Mouse (Mus musculus): ENCODE data around the gene Atg7. TPM values are rescaled to one million over a fixed set of nuclear protein-coding genes. Genes with fewer than 3 reads are reported as not detected.

The Atg7 gene
- total and polyA plus RNA-seq, 3 experiments = 11.1 to 15.7 (median 14.8) TPM

DNA sequence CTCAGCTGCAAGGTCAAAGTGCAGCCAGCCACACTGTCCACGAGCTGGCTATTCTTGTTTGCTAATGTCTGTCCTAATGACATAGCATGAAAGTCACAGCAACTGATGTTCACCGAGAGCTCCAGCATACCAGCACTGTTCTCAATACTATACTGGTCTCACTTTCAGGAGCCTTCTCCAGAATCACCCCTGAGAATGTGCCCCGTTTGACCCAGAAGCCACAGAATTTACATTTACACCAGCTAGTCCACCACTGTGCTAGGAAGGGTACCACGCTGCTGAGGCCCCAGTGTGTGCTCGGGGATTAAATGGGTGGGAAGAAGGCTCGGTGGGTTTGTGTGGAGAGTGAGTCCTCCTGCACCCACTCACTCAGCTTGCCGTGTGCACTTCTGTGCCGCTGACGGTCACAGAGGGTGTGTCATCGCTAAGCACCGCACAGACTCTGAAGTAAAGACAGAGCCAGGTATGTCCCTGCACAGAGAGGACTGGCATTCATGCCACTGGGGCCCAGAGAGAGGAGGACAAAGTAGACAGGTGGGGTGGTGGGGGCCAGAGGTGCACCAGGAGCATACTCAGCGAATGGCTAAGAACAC, 204.8 kb downstream of the Atg7 start (continued):
- TF ChIP-seq JUND (conservative IDR thresholded peaks at IDR 0.05; ENCODE audit: low read depth, low read length) = no peak
- TF ChIP-seq GABPA (IDR thresholded peaks at IDR 0.05; ENCODE audit: insufficient replicate concordance, low read depth, low read length) = no peak
- TF ChIP-seq CTCF (conservative IDR thresholded peaks at IDR 0.05 in 1 of 2, IDR thresholded peaks at IDR 0.05 in 1 of 2; ENCODE audit: low read depth in 2 of 2, low read length in 2 of 2) = no peak
- TF ChIP-seq POLR2AphosphoS2 (IDR thresholded peaks at IDR 0.05; ENCODE audit: low read depth, low read length) = no peak
- 0 out of 2 replicates have a peak, but pooled peaks have one; percentile 57 for TF ChIP-seq MXI1 (IDR thresholded peaks at IDR 0.05; ENCODE audit: low read depth, low read length)
- TF ChIP-seq UBTF (IDR thresholded peaks at IDR 0.05; ENCODE audit: low read depth, low read length) = no peak
- TF ChIP-seq KAT2A (IDR thresholded peaks at IDR 0.05; ENCODE audit: insufficient replicate concordance, low read length) = no peak
- TF ChIP-seq IRF4 (IDR thresholded peaks at IDR 0.05; ENCODE audit: low read depth, low read length) = peak; percentile 54
- no peak for TF ChIP-seq RAD21 (IDR thresholded peaks at IDR 0.05; ENCODE audit: low read depth, low read length)
- no peak for TF ChIP-seq E2F4 (IDR thresholded peaks at IDR 0.05; ENCODE audit: insufficient replicate concordance, low read depth, low read length)
- no peak for TF ChIP-seq JUN (IDR thresholded peaks at IDR 0.05; ENCODE audit: insufficient read depth, low read depth, low read length)
- no peak for TF ChIP-seq ELF1 (IDR thresholded peaks at IDR 0.05; ENCODE audit: low read depth, low read length)
- no peak for TF ChIP-seq POLR2A (IDR thresholded peaks at IDR 0.05; ENCODE audit: low read depth, low read length)

DNA sequence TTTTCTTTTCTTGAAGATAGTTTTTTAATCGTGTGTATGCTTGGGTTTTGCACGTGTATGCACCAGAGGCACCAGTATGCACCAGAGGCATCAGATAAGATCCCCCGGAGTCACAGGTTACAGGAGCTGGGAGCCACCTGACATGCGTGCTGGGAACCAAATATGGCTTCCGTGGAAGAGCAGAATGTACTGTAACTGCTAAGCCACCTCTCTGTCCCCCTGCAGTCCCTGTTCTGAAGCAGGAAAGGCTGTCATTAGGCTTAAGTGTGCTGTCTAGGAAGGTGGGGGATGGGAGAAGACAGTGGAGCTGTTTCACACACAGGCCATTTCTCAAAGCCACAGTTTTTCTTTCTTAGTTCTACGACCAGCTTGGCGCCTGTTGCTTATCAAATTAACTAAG, 205.9 kb downstream of the Atg7 start:
- TF ChIP-seq TBP (conservative IDR thresholded peaks at IDR 0.05; ENCODE audit: low read depth, low read length) (no peak), ELF1 (IDR thresholded peaks at IDR 0.05; ENCODE audit: low read depth, low read length) (no peak), CTCF (conservative IDR thresholded peaks at IDR 0.05 in 1 of 2, IDR thresholded peaks at IDR 0.05 in 1 of 2; ENCODE audit: low read depth in 2 of 2, low read length in 2 of 2) (no peak), BHLHE40 (IDR thresholded peaks at IDR 0.05; ENCODE audit: low read depth, low read length) (no peak), RCOR1 (conservative IDR thresholded peaks at IDR 0.05; ENCODE audit: low read depth, low read length) (no peak), CHD2 (IDR thresholded peaks at IDR 0.05; ENCODE audit: low read length) (no peak), JUN (IDR thresholded peaks at IDR 0.05; ENCODE audit: insufficient read depth, low read depth, low read length) (no peak), JUND (conservative IDR thresholded peaks at IDR 0.05; ENCODE audit: low read depth, low read length) (no peak)
- H3K9ac ChIP-seq (ENCODE audit: insufficient read depth, low read depth) = no peak overlapping the region
- H3K36me3 ChIP-seq (replicated peaks in 1 of 2; ENCODE audit: control insufficient read depth in 1 of 2, insufficient read depth in 1 of 2, low read length in 1 of 2) = peaks cover 0 to 12% of the 10 kb centered on the region in 2 experiments
- in situ Hi-C loops (cut with MboI; ENCODE audit: low pct_ligation_motif_present, low pct_unique_long_range_greater_than_20kb, low sequenced_read_pairs) (no loop called here), dilution Hi-C loops (cut with MboI; ENCODE audit: extremely low pct_ligation_motif_present, extremely low pct_unique_long_range_greater_than_20kb, low sequenced_read_pairs) (no loop called here)
- H3K27ac ChIP-seq (ENCODE audit: insufficient read depth, low read depth) = no peak overlapping the region
- no peaks in the 10 kb centered on the region for H3K79me2 ChIP-seq (replicated peaks; ENCODE audit: control insufficient read depth, extremely low read depth, insufficient read depth, poor library complexity, severe bottlenecking)
- H3K4me1 ChIP-seq (ENCODE audit: control insufficient read depth in 1 of 2, insufficient read depth in 2 of 2) = peaks cover 36 to 47% of the 10 kb centered on the region in 2 experiments
- H3K27me3 ChIP-seq (replicated peaks) = no peaks in the 10 kb centered on the region
- peaks cover 3% of the 10 kb centered on the region for H3K9me3 ChIP-seq (replicated peaks; ENCODE audit: low read length)
- no peak overlapping the region for H3K4me2 ChIP-seq (ENCODE audit: insufficient read depth, low read depth, poor library complexity, severe bottlenecking)
- DNase-seq (ENCODE audit: extremely low read depth) = no peak
- H3K4me3 ChIP-seq (replicated peaks in 1 of 3; ENCODE audit: low read depth in 2 of 3, low read length in 2 of 3, poor library complexity in 1 of 3) = no peak overlapping the region

DNA sequence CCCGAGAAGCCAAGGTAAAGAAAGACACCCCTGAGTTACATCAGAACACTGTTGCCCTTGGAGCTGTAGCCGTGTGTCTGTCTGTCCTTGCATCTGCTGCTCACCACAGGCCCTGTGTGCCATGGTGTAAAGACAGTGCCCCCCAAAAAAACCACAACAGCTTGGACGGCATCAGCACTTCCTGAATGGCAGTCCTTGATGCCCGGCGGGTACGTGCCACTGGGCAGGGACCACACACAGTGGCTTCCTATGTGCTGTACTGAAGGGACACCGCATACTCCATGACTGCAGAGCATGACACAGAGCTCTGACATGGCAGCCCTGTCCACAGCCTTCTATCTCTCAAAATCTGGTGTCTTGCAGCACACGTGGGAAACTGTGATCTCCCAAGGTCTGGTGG, 206.9 kb downstream of the Atg7 start:
- dilution Hi-C loops (cut with MboI; ENCODE audit: extremely low pct_ligation_motif_present, extremely low pct_unique_long_range_greater_than_20kb, low sequenced_read_pairs) (no loop called here), in situ Hi-C loops (cut with MboI; ENCODE audit: low pct_ligation_motif_present, low pct_unique_long_range_greater_than_20kb, low sequenced_read_pairs) (no loop called here)
- Histone ChIP-seq H3K36me3 (replicated peaks in 1 of 2; ENCODE audit: control insufficient read depth in 1 of 2, insufficient read depth in 1 of 2, low read length in 1 of 2) (peaks cover 0 to 9% of the 10 kb centered on the region in 2 experiments), H3K79me2 (replicated peaks; ENCODE audit: control insufficient read depth, extremely low read depth, insufficient read depth, poor library complexity, severe bottlenecking) (no peaks in the 10 kb centered on the region), H3K4me3 (replicated peaks in 1 of 3; ENCODE audit: low read depth in 2 of 3, low read length in 2 of 3, poor library complexity in 1 of 3) (no peak overlapping the region), H3K9me3 (replicated peaks; ENCODE audit: low read length) (no peaks in the 10 kb centered on the region), H3K27me3 (replicated peaks) (no peaks in the 10 kb centered on the region), H3K9ac (ENCODE audit: insufficient read depth, low read depth) (no peak overlapping the region), H3K27ac (ENCODE audit: insufficient read depth, low read depth) (no peak overlapping the region), H3K4me2 (ENCODE audit: insufficient read depth, low read depth, poor library complexity, severe bottlenecking) (no peak overlapping the region), H3K4me1 (ENCODE audit: control insufficient read depth in 1 of 2, insufficient read depth in 2 of 2) (peaks cover 36 to 54% of the 10 kb centered on the region in 2 experiments)
- DNase-seq (ENCODE audit: extremely low read depth) = no peak
- TF ChIP-seq CHD1 (IDR thresholded peaks at IDR 0.05; ENCODE audit: low read depth, low read length) = no peak
- TF ChIP-seq UBTF (IDR thresholded peaks at IDR 0.05; ENCODE audit: low read depth, low read length) = no peak
- TF ChIP-seq CHD2 (IDR thresholded peaks at IDR 0.05; ENCODE audit: low read length) = no peak
- no peak for TF ChIP-seq MYC (IDR thresholded peaks at IDR 0.05; ENCODE audit: low read depth, low read length)
- no peak for TF ChIP-seq MXI1 (IDR thresholded peaks at IDR 0.05; ENCODE audit: low read depth, low read length)
- TF ChIP-seq CTCF (conservative IDR thresholded peaks at IDR 0.05 in 1 of 2, IDR thresholded peaks at IDR 0.05 in 1 of 2; ENCODE audit: low read depth in 2 of 2, low read length in 2 of 2) = no peak
- no peak for TF ChIP-seq MEF2A (IDR thresholded peaks at IDR 0.05; ENCODE audit: borderline replicate concordance, low read depth, low read length)
- TF ChIP-seq POLR2A (IDR thresholded peaks at IDR 0.05; ENCODE audit: low read depth, low read length) = no peak
- TF ChIP-seq KAT2A (IDR thresholded peaks at IDR 0.05; ENCODE audit: insufficient replicate concordance, low read length) = no peak
- TF ChIP-seq PAX5 (IDR thresholded peaks at IDR 0.05; ENCODE audit: low read length) = no peak
- TF ChIP-seq E2F4 (IDR thresholded peaks at IDR 0.05; ENCODE audit: insufficient replicate concordance, low read depth, low read length) = no peak
- no peak for TF ChIP-seq ETS1 (conservative IDR thresholded peaks at IDR 0.05; ENCODE audit: low read depth, low read length)
- TF ChIP-seq SMC3 (IDR thresholded peaks at IDR 0.05; ENCODE audit: low read depth, low read length) = no peak
- TF ChIP-seq JUN (IDR thresholded peaks at IDR 0.05; ENCODE audit: insufficient read depth, low read depth, low read length) = no peak
- no peak for TF ChIP-seq MAX (IDR thresholded peaks at IDR 0.05; ENCODE audit: low read length)
- no peak for TF ChIP-seq ELF1 (IDR thresholded peaks at IDR 0.05; ENCODE audit: low read depth, low read length)
